Mouse (Mus musculus): ENCODE data around the gene Unc79. TPM values are rescaled to one million over a fixed set of nuclear protein-coding genes. Genes with fewer than 3 reads are reported as not detected.
A peak's percentile ranks its signal among the peaks of the same experiment; 100 is the strongest.

Gene Unc79
- polyA plus RNA-seq, 1 experiment from 2014 or later = 0.54 TPM

DNA sequence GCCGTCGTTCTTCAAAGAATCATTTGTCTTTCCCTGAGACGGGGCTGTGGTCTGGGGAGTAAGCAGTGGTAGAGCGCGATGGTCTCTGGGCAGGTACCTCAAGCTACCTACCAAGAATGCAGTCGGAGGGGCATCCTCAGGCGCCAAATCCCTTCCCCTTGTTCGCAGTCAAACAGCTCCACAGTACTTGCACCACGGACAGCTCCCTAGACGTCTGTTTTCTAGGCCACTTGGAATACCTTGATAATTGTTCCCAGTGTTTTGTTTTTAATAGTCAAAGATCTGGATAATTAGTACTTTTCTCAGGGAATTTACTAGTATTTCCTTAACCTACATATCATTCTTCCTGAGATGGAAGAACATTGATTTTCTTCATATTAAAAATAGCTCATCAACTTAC is 833 bp upstream of the Unc79 start:
- Histone ChIP-seq H3K4me2 (ENCODE audit: low read depth, low read length) (no peak overlapping the region), H3K27ac (replicated peaks; ENCODE audit: low read depth, low read length) (no peak overlapping the region), H3K9me3 (ENCODE audit: control insufficient read depth, low read length) (no peaks in the 10 kb centered on the region), H3K9ac (ENCODE audit: low read depth, low read length) (no peak overlapping the region), H3K36me3 (ENCODE audit: control insufficient read depth, insufficient read depth, low read length) (no peaks in the 10 kb centered on the region), H3K27me3 (replicated peaks; ENCODE audit: control insufficient read depth, insufficient read depth, low read length) (peaks cover 21% of the 10 kb centered on the region), H3K4me3 (ENCODE audit: low read depth, low read length) (no peak overlapping the region), H3K4me1 (ENCODE audit: control insufficient read depth, insufficient read depth, low read length) (peaks cover 5% of the 10 kb centered on the region; the same call in 1 of the 2 replicates)
- ATAC-seq (ENCODE audit: low read depth) (no peak), DNase-seq (ENCODE audit: low spot score) (peak; percentile 19)
- 20% methylated on average over 10 of the region's 10 CpGs for WGBS

DNA sequence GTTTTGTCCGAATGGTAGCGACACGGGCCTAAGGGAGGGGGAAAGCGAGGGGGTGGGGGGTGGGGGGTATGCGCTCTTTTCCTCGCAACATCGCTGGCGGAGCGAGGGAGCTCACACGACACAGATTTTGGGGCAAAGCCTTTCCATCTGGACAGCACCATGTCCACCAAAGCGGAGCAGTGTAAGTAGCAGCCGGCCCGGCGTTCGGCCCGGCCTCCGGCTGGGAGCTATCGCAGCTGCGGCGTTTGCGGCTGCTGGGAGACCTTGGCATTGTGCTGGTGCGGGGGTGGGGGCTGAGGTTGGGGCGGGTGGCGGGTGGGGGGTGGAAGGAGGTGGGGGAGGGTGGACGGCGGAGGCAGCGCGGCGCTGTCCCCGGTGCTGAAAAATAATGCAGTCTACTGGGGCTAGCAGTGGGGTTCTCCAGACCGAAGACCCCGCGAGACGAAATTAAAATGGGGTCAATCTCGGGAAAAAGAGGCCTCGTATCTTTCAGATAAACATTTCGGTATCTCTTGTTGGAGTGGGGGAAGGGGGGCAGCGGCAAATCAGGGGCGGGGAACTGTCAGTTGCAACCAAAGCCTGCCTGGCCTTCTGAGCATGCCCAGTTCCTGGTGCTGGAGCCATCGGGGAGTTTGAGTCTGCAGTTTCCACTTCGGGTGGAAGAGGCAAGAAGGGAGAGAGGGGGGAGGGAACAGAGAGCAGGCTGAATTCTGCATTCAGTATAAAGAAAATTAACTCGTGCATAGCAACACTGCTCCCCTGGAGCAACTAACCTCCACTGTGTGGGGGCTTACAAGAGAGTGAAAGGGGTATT is 943 bp downstream of the Unc79 start:
- H3K36me3 ChIP-seq (ENCODE audit: control insufficient read depth, insufficient read depth, low read length) = no peaks in the 10 kb centered on the region
- peak; percentile 80 for ATAC-seq (ENCODE audit: low read depth)
- H3K9ac ChIP-seq (ENCODE audit: low read depth, low read length) = peak overlapping the region; percentile 30; the same call in 1 of the 2 replicates
- no peaks in the 10 kb centered on the region for H3K9me3 ChIP-seq (ENCODE audit: control insufficient read depth, low read length)
- peaks cover 5% of the 10 kb centered on the region; the same call in 1 of the 2 replicates for H3K4me1 ChIP-seq (ENCODE audit: control insufficient read depth, insufficient read depth, low read length)
- H3K4me2 ChIP-seq (ENCODE audit: low read depth, low read length) = peak overlapping the region; percentile 82
- peak overlapping the region; percentile 52 for H3K4me3 ChIP-seq (ENCODE audit: low read depth, low read length)
- peaks cover 21% of the 10 kb centered on the region for H3K27me3 ChIP-seq (replicated peaks; ENCODE audit: control insufficient read depth, insufficient read depth, low read length)
- no peak overlapping the region for H3K27ac ChIP-seq (replicated peaks; ENCODE audit: low read depth, low read length)
- peak; percentile 56 for DNase-seq (ENCODE audit: low spot score)
- under 1% methylated on average over 36 of the region's 42 CpGs for WGBS

DNA sequence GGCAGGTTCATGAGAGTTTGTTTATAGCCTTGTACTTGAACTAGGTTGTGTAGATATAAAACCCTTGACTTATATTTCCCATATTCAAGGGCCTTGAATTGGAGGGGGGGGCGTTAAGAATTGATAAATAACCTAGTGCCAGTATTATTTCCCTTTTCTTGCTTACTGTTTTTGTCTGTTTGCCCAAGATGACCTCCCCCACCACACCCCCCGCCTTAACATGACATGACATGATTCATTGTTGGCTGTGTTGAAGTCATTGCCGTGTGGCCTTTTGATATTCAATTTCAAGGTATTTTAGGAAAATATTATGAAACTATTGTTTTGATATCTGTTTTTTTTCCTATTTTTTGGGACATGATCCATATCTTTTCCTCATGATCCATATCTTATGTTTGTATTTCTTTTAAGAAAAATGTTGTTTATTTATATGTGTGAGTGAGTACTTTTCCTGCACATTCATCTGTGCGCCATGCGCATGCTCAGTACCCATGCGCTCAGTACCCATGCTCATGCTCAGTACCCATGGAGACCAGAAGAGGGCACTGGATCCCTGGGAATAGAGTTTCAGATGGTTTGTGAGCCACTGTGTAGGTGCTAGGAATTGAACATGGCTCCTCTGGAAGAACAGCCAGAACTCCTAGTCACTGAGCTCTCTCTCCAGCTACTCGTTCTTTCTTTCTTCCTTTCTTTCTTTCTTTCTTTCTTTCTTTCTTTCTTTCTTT is 11.6 kb downstream of the Unc79 start:
- WGBS = 87% methylated on average over 7 of the region's 7 CpGs
- no peaks in the 10 kb centered on the region for H3K36me3 ChIP-seq (ENCODE audit: control insufficient read depth, insufficient read depth, low read length)
- no peaks in the 10 kb centered on the region for H3K27me3 ChIP-seq (replicated peaks; ENCODE audit: control insufficient read depth, insufficient read depth, low read length)
- H3K4me1 ChIP-seq (ENCODE audit: control insufficient read depth, insufficient read depth, low read length) = no peaks in the 10 kb centered on the region
- ATAC-seq (ENCODE audit: low read depth) = no peak
- no peak overlapping the region for H3K27ac ChIP-seq (replicated peaks; ENCODE audit: low read depth, low read length)
- no peak overlapping the region for H3K9ac ChIP-seq (ENCODE audit: low read depth, low read length)
- H3K9me3 ChIP-seq (ENCODE audit: control insufficient read depth, low read length) = no peaks in the 10 kb centered on the region
- no peak for DNase-seq (ENCODE audit: low spot score)
- no peak overlapping the region for H3K4me3 ChIP-seq (ENCODE audit: low read depth, low read length)
- H3K4me2 ChIP-seq (ENCODE audit: low read depth, low read length) = no peak overlapping the region

DNA sequence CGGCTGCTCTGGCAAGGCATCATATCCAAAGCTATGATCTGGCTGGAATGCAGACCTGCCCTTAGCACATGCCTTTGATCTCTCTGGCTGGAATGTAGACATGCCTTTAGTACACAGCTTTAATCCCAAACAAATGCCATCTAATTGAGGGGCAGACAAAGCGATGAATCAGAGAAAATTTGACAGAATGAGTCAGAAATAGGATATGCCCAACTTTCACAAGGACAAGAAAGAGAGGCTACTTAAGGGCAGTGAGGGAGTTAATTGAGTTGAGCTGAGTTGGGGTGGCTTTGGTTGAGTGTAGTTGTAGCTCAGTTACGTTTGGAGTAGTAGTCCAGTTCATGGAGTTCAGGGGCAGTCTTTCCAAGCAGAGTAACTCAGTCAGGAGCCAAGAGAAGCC is 12.4 kb downstream of the Unc79 start:
- DNase-seq (ENCODE audit: low spot score) (peak; percentile 7), ATAC-seq (ENCODE audit: low read depth) (no peak)
- H3K27ac ChIP-seq (replicated peaks; ENCODE audit: low read depth, low read length) = no peak overlapping the region
- no peaks in the 10 kb centered on the region for H3K9me3 ChIP-seq (ENCODE audit: control insufficient read depth, low read length)
- no peak overlapping the region for H3K9ac ChIP-seq (ENCODE audit: low read depth, low read length)
- H3K4me3 ChIP-seq (ENCODE audit: low read depth, low read length) = no peak overlapping the region
- H3K36me3 ChIP-seq (ENCODE audit: control insufficient read depth, insufficient read depth, low read length) = no peaks in the 10 kb centered on the region
- no peaks in the 10 kb centered on the region for H3K27me3 ChIP-seq (replicated peaks; ENCODE audit: control insufficient read depth, insufficient read depth, low read length)
- H3K4me1 ChIP-seq (ENCODE audit: control insufficient read depth, insufficient read depth, low read length) = no peaks in the 10 kb centered on the region
- WGBS = 38% methylated on average over 3 of the region's 3 CpGs
- no peak overlapping the region for H3K4me2 ChIP-seq (ENCODE audit: low read depth, low read length)

DNA sequence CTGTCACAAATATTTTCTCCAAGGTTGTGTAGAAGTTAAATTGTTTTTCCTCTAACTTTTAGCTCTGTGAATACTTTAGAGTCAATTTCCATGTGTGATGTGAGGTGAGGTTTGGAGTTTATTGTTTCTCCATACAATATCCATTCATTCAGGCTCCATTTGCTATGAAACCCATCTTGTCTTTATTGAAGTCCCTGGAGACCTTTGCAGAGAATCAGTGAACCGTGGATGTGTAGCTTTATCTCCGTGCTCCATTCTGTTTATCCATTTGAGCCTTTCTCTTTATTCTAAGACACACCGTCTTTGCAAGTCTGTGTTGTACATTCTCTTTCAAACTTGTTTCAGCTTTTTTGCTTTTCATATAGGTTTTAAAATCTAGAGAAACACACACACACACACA is 15.8 kb downstream of the Unc79 start:
- H3K36me3 ChIP-seq (ENCODE audit: control insufficient read depth, insufficient read depth, low read length) = no peaks in the 10 kb centered on the region
- no peaks in the 10 kb centered on the region for H3K9me3 ChIP-seq (ENCODE audit: control insufficient read depth, low read length)
- H3K4me2 ChIP-seq (ENCODE audit: low read depth, low read length) = no peak overlapping the region
- no peak for ATAC-seq (ENCODE audit: low read depth)
- no peak overlapping the region for H3K27ac ChIP-seq (replicated peaks; ENCODE audit: low read depth, low read length)
- WGBS = 62% methylated on average over 3 of the region's 3 CpGs
- H3K4me1 ChIP-seq (ENCODE audit: control insufficient read depth, insufficient read depth, low read length) = no peaks in the 10 kb centered on the region
- H3K27me3 ChIP-seq (replicated peaks; ENCODE audit: control insufficient read depth, insufficient read depth, low read length) = no peaks in the 10 kb centered on the region
- no peak for DNase-seq (ENCODE audit: low spot score)
- H3K9ac ChIP-seq (ENCODE audit: low read depth, low read length) = no peak overlapping the region
- no peak overlapping the region for H3K4me3 ChIP-seq (ENCODE audit: low read depth, low read length)

DNA sequence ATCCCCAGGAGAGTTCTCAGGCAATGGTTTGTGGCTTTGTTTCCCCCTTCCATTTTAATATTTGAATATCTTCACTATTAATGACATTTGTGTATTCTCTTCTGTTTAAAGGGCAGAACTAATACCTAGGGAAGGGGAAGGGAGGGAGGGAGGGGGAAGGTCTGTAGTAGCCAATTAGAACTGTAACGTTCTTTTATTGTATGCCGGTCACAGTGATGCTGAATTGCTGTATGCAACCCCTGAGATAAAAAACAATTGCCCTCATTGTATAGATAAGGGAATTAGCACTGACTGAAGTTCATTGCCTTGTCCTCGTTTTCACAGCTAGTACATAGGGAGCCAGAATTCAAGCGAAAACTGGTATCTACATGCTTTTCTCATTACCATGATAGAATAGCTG is 31.9 kb downstream of the Unc79 start:
- no peak for ATAC-seq (ENCODE audit: low read depth)
- Histone ChIP-seq H3K27me3 (replicated peaks; ENCODE audit: control insufficient read depth, insufficient read depth, low read length) (no peaks in the 10 kb centered on the region), H3K36me3 (ENCODE audit: control insufficient read depth, insufficient read depth, low read length) (no peaks in the 10 kb centered on the region), H3K27ac (replicated peaks; ENCODE audit: low read depth, low read length) (no peak overlapping the region), H3K9ac (ENCODE audit: low read depth, low read length) (no peak overlapping the region), H3K9me3 (ENCODE audit: control insufficient read depth, low read length) (no peaks in the 10 kb centered on the region), H3K4me3 (ENCODE audit: low read depth, low read length) (no peak overlapping the region), H3K4me2 (ENCODE audit: low read depth, low read length) (no peak overlapping the region), H3K4me1 (ENCODE audit: control insufficient read depth, insufficient read depth, low read length) (no peaks in the 10 kb centered on the region)
- 47% methylated on average over 4 of the region's 4 CpGs for whole genome bisulfite sequencing
- no peak for DNase-seq (ENCODE audit: low spot score)

DNA sequence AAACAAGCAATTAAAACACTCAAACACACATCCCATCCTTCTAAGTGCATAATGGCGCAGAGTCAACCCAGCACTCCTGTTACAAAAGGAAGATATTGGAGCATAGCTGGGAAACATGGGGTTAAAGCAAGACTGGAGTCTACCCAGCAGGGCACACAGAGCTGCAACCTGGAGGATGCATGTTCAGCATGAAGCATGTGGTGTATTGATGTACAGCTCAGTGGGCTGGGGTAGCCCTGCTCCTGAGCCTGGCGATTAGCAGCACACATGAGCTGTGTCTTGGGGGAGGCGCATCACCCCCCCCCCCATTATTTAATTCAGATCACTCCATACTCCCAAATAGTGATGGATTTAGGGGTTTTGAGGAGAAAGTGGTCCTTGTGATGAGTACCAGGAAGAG is 32.9 kb downstream of the Unc79 start:
- WGBS = 88% methylated on average over 3 of the region's 3 CpGs
- H3K36me3 ChIP-seq (ENCODE audit: control insufficient read depth, insufficient read depth, low read length) = no peaks in the 10 kb centered on the region
- no peak overlapping the region for H3K4me2 ChIP-seq (ENCODE audit: low read depth, low read length)
- H3K27ac ChIP-seq (replicated peaks; ENCODE audit: low read depth, low read length) = no peak overlapping the region
- no peak overlapping the region for H3K9ac ChIP-seq (ENCODE audit: low read depth, low read length)
- H3K9me3 ChIP-seq (ENCODE audit: control insufficient read depth, low read length) = no peaks in the 10 kb centered on the region
- no peak overlapping the region for H3K4me3 ChIP-seq (ENCODE audit: low read depth, low read length)
- ATAC-seq (ENCODE audit: low read depth) = no peak
- DNase-seq (ENCODE audit: low spot score) = no peak
- no peaks in the 10 kb centered on the region for H3K27me3 ChIP-seq (replicated peaks; ENCODE audit: control insufficient read depth, insufficient read depth, low read length)
- H3K4me1 ChIP-seq (ENCODE audit: control insufficient read depth, insufficient read depth, low read length) = no peaks in the 10 kb centered on the region

DNA sequence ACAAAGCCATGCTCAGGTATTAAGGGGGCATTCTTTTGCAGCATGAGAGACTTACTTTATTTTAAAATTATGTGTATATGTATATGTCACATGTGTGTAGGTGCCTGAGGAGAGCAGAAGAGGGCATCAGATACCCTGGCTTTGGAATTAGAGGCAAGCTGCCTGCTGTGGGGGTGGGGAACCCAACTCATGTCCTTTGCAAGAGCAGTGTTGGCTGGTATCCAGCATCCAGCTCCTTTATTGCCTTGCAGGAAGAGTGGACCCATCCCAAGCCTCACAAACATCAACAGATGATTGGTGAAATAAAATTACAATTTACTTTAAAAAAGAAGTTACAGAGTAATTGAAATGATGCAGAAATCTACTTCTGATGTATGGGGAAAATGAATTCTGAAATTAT is 36.7 kb downstream of the Unc79 start:
- Histone ChIP-seq H3K4me3 (ENCODE audit: low read depth, low read length) (no peak overlapping the region), H3K27me3 (replicated peaks; ENCODE audit: control insufficient read depth, insufficient read depth, low read length) (no peaks in the 10 kb centered on the region), H3K9ac (ENCODE audit: low read depth, low read length) (no peak overlapping the region), H3K4me2 (ENCODE audit: low read depth, low read length) (no peak overlapping the region), H3K36me3 (ENCODE audit: control insufficient read depth, insufficient read depth, low read length) (no peaks in the 10 kb centered on the region), H3K4me1 (ENCODE audit: control insufficient read depth, insufficient read depth, low read length) (no peaks in the 10 kb centered on the region), H3K9me3 (ENCODE audit: control insufficient read depth, low read length) (no peaks in the 10 kb centered on the region), H3K27ac (replicated peaks; ENCODE audit: low read depth, low read length) (no peak overlapping the region)
- ATAC-seq (ENCODE audit: low read depth) (no peak), DNase-seq (ENCODE audit: low spot score) (no peak)

All from embryonic facial prominence, embryonic 14.5 days (tissue).